Mouse (Mus musculus): ENCODE measurements around the gene Vmn1r152.
"Not testable (repeated sequence)": the region's sequence is repeated elsewhere in the genome, so short reads cannot be mapped to it uniquely, and the experiment has no call there.

The Vmn1r152 gene

GRCm38 (mm10) chr7:22522667-22523066, at the start of gene Vmn1r152:
TSS of gene Vmn1r152 (plus strand) at chr7:22522967.
- not testable (repeated sequence) for DNase-seq (ENCODE audit: low read depth in 1 of 2, low spot score in 2 of 2)

DNA sequence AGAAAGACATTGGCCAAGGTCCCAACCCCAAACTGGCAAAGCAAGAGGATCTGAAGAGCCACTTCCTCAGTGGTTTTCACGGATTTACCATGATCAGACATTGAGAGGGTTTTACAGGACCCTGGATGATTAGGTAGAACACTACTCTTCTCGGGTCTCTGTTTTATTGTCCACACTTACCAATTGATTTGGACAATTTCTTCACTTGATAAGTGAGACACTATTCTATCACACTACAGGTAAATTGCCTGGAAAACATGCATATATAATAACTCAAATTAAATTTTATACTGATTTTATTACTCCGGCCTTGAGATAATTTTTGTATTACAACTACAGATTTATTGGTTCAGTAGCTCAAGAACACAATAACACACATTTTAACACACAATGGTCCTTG, 23.2 kb upstream of the Vmn1r152 start, which contains the start of gene Vmn1r151:
Gene Vmn1r151 (minus strand): TSS at position 101 of the 400 bp plus-strand sequence.
- not testable (repeated sequence) for DNase-seq (ENCODE audit: low read depth in 1 of 2, low spot score in 2 of 2)

DNA sequence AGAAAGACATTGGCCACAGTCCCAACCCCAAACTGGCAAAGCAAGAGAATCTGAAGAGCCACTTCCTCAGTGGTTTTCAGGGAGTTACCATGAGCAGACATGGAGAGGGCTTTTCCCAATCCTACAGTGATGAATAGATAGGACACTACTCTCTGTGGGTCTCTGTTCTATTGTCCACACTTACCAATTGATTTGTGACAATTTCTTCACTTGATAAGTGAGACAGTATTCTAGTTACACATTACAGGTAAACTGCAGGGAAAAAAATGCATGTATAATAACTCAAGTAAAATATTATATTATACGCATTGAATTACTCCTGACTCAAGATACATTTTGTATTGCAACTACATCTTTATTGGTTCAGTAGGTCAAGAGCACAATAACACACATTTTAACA, 12.0 kb downstream of the Vmn1r152 start, which contains the start of gene Gm8677:
Gene Gm8677 (minus strand): TSS at position 101 of the 400 bp plus-strand sequence.
- not testable (repeated sequence) for DNase-seq (ENCODE audit: low read depth in 1 of 2, low spot score in 2 of 2)

DNA sequence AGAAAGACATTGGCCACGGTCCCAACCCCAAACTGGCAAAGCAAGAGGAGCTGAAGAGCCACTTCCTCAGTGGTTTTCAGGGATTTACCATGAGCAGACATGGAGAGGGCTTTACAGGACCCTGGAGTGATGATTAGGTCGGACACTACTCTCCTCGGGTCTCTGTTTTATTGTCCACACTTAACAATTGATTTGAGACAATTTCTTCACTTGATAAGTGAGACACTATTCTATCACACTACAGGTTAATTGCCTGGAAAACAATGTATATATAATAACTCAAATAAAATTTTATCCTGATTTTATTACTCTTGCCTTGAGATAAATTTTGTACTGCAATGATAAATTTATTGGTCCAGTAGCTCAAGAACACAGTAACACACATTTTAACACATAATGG, 42.5 kb downstream of the Vmn1r152 start, which contains the start of gene Gm4201:
Gene Gm4201 (minus strand): TSS at position 101 of the 400 bp plus-strand sequence.
- DNase-seq (ENCODE audit: low read depth in 1 of 2, low spot score in 2 of 2), result not testable (repeated sequence)

Data from monocyte, adult 2 months (primary cell).